Mouse (Mus musculus): ENCODE data around the gene Mad2l1bp.

DNA sequence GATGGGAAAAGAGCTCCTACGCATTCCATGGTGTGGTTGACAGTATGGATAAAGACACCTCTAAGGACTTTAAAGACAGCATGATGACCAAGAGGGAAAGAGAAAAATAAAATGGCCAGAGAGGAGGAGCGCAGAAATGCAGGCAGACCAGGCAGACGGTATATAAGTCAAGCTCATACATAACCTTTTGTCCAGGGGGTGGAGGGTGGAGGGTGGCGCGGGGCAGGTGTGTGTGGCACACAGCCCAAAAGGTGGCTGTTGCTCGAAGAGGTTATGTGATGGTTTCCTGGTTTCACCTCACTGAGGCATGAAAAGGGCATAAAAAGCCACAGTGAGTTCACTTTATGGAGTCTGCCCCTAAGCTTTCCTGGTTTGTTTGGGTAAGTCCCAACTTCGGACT, 9.2 kb upstream of the Mad2l1bp start:
- TF ChIP-seq POLR2A (IDR thresholded peaks at IDR 0.05; ENCODE audit: low read depth, low read length): no peak
- no peak for TF ChIP-seq CTCF (IDR thresholded peaks at IDR 0.05; ENCODE audit: extremely low read depth, insufficient read depth, insufficient read length, insufficient replicate concordance)
